Mouse (Mus musculus) gastrocnemius, adult 8-10 months (tissue): ENCODE data around the gene Opcml. TPM values are rescaled to one million over a fixed set of nuclear protein-coding genes. Genes with fewer than 3 reads are reported as not detected.

Experiments
- DNase-seq, 2 experiments: peaks; one replicate each; pipeline ENCODE4 v3.0.0; 2022; ENCODE audit warnings: low spot score in 2 of 2
- microRNA-seq: library from miRNA; unstranded; fragments of <30 nt; microRNA quantifications from one replicate; pipeline ENCODE4 v1.2.0, GENCODE M21; 2022
- total RNA-seq, 4 experiments: library from RNA; stranded (reverse); gene quantifications; 2 replicates each; pipeline ENCODE4 v1.2.4; 2022

Opcml gene
- total RNA-seq, 4 experiments from 2014 or later, result 0.97 to 1.8 (median 1.2) TPM

DNA sequence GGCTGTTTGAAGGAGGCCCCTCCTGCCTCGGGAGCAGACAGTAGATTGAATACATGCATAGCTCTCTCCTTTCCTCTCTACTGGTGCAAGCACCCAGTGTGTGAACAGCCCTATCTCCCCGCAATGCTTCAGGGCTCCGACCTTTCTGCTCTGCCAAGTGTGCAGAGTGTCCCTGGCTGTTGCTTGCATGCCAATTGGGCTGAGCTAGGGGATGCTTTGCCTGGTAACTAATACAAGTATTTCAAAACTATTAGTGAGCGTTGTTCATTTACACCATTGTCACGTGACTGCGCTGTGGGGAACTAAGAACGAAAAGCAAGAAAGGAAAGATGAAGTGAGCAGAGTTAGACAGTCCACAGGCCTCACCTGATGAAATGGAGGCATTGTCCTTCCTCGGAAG lies 1101.0 kb downstream of the Opcml start:
- no peak for DNase-seq

DNA sequence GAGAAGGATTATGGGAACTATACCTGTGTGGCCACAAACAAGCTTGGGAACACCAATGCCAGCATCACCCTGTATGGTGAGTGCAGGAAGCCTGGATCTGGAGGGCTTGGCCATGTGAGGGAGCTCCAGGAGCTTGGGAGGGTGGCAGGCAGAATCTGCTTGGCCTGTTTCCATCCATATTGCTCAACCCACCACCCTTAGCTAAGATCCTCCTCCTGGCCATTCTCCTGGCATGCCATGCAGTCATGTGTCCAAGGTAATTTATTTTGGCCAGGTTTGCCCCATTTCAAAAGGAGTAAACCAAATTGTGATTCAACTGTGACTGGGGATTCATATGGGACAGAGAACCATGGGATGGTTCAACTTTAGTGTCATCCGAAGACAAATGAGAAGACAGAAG lies 1112.7 kb downstream of the Opcml start:
- no peak for DNase-seq

DNA sequence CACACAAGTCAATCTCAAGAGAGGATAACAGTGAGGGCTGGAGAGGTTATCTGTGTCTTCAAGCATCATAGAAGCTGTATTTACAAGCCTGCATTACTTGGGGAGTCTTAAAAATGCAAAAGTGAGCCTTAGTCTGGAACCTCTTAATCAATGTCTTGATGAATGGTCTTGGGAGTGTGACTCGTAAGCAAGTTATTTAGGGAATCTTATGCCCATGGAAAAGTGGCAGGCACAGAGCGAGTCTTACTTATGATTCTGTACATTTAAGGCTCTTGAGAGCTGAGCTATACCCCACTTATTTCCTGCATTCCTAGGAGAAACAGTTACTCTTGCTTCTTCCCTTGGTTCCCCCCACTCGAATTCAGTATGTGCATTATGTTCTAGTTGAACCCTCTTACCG lies 1119.2 kb downstream of the Opcml start:
- no peak for DNase-seq

DNA sequence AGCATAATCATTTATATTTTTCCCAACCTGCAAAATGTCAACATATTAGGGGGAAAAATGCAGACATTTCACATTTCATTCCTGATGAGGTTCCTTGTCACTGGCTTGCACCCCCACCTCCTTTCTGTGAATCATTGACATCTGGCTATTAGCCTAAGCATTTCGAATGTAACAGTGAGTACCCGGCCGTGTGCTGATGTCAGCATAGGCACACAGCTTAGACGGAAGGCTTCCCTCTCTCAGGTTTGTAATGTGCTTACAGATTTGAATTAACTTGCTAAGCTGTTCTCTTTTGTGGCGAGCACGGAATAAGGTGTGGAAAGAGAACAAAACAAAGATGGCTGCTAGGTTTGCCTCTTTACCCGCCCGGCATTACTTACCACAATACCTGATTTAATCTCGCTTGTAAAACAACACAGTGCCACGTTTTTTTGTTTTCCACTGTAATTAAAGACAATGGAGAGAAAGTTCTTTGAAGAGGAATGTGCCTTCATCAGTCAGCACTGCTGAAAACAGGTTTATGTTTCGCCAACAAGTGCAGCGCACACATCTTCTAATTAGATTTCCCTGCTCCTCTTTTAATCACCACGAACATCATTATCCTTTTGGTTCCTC lies 1121.1 kb downstream of the Opcml start:
- no peak for DNase-seq

DNA sequence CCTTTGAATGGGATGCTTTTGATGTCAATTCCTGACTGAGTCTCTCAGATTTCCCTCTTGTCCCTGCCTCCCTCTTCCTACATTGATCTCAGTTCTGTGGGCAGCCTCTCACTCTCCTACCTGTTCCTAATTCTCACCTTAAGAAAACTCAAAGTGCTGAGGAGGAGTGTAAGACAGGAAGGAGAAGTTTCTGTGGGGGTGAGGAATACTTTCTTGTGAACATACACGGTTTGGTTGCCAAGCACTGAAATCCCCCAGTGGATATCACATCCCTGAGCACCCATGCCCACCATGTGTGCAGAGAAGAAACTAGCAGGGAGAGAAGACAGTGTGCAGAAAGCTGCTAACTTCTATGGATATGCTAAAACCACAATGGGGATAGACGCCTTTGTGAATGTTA lies 1141.5 kb downstream of the Opcml start:
- DNase-seq, result no peak

DNA sequence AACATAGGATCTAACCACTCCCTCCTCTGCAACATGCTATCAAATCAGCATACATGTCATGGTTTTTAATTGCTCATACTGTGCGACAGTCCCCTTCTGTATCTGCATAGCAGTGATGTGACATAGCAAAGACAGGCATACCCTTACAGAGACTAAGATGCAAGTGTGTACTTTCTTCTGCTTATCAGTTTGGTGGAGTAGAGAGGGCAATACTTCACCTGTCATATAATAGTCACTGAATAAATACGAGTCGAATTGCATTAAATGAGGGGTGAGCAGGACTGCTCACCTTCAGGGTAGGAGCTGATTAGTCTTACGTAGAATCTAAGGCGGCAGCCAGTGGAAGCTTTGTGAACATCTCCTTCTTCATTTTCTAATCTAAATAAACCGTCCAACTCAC lies 1146.6 kb downstream of the Opcml start:
- no peak for DNase-seq

DNA sequence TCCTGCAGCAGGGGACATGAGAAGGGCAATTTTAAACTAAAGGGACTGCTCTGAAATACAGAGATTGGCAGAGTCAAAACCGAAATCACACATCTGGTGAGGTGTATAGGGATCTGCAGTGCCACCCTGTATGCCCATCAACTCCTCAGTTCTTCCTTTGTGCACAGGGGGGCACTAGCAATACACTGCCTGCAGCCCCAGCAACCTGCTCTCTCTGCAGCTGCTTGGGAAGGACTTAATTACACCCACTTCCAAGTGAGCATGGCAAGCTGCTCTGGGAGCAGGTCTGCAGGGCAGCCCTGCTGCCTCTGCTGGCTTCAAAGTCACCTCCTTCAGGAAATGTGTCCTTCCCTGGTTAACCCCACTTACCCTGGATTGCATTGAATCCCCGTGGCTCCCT lies 1147.4 kb downstream of the Opcml start:
- no peak for DNase-seq

DNA sequence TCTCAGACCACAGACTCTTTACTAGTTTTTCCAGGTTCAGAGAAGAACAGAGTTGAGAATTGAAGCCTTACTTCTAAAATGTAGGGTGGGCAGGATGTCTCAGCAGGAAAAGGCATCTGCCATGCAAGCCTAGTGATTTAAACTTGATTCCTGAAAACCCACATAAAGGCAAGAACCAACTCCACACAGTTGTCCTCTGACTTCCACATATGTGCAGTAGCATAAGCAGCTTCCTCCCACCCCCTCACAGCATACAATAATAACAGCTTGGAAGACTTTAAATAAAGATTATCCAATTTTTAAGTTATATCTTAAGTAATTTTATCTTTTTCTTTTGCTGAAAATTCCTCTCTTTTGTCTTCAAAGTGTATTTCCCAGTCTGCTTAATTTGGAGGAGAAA lies 1150.3 kb downstream of the Opcml start:
- no peak for DNase-seq

DNA sequence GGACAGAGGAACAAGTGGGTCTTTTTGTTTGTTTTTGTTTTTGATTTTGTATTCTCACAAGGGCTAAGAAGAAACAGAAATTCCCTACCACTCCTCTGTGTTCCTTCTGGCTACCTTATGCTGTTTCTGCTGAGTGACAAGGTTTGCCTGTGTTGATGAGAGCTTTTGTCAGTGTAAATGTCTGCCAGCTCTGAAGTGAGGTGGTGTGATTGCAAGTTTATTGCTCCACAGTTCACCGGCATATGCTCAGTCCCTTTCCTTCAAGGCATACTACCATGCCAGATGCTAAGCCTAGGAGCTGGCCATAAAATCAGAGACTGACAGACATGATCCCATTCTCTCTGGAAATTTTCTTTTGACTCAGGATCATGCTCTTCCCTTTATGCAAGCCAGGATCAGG lies 1178.9 kb downstream of the Opcml start:
- DNase-seq, result no peak

Small RNA genes lying within 50 kb of the gene (microRNA-seq; reads per million reads assigned to microRNA genes)
- gene Gm44316, result not detected
